Mouse (Mus musculus): ENCODE measurements at regions not wholly inside any gene's neighbourhood (a gene's known extent, or its start where the extent isn't known, plus 50 kb on each side); places are given as distances from the start of the nearest gene placed in this dataset.

- no peaks in the 10 kb centered on the region; the same call in none of the 2 replicates for H3K27me3 ChIP-seq (ENCODE audit: control insufficient read depth, insufficient read depth, low read length)
- H3K9me3 ChIP-seq (ENCODE audit: control insufficient read depth, low read length), result no peaks in the 10 kb centered on the region
- whole genome bisulfite sequencing, result under 1% methylated on average over 33 of the region's 35 CpGs
- peak; percentile 83 for DNase-seq (ENCODE audit: low spot score)
- H3K9ac ChIP-seq (ENCODE audit: low read length), result no peak overlapping the region
- H3K4me2 ChIP-seq (ENCODE audit: low read depth, low read length, severe bottlenecking), result peak overlapping the region; percentile 37
- no peaks in the 10 kb centered on the region for H3K36me3 ChIP-seq (ENCODE audit: control insufficient read depth, insufficient read depth, low read length)
- H3K4me3 ChIP-seq (ENCODE audit: low read depth, low read length), result peak overlapping the region; percentile 10; the same call in 1 of the 2 replicates
- peaks cover 13% of the 10 kb centered on the region for H3K4me1 ChIP-seq (replicated peaks; ENCODE audit: control insufficient read depth, insufficient read depth, low read length)
- H3K27ac ChIP-seq (ENCODE audit: low read depth, low read length), result no peak overlapping the region
- ATAC-seq (replicated peaks; ENCODE audit: low FRiP score), result peak; percentile 76
These were observed 71.9 kb upstream of the 1600014C23Rik start for GRCm38 (mm10) chr17:45805471-45806082.

- no peak for DNase-seq (ENCODE audit: low spot score)
- H3K27ac ChIP-seq (ENCODE audit: low read depth, low read length), result no peak overlapping the region
- no peak overlapping the region for H3K4me2 ChIP-seq (ENCODE audit: low read depth, low read length, severe bottlenecking)
- 91% methylated on average over 8 of the region's 8 CpGs for WGBS
- H3K36me3 ChIP-seq (ENCODE audit: control insufficient read depth, insufficient read depth, low read length), result no peaks in the 10 kb centered on the region
- no peak overlapping the region for H3K9ac ChIP-seq (ENCODE audit: low read length)
- peaks cover 13% of the 10 kb centered on the region for H3K4me1 ChIP-seq (replicated peaks; ENCODE audit: control insufficient read depth, insufficient read depth, low read length)
- no peaks in the 10 kb centered on the region; the same call in none of the 2 replicates for H3K27me3 ChIP-seq (ENCODE audit: control insufficient read depth, insufficient read depth, low read length)
- no peaks in the 10 kb centered on the region for H3K9me3 ChIP-seq (ENCODE audit: control insufficient read depth, low read length)
- no peak for ATAC-seq (replicated peaks; ENCODE audit: low FRiP score)
- no peak overlapping the region for H3K4me3 ChIP-seq (ENCODE audit: low read depth, low read length)
These were observed 69.7 kb upstream of the 1600014C23Rik start for GRCm38 (mm10) chr17:45803331-45803730.

GRCm38 (mm10) chr17:45802439-45802838 is 68.8 kb upstream of the 1600014C23Rik start:
- Histone ChIP-seq H3K27ac (ENCODE audit: low read depth, low read length) (no peak overlapping the region), H3K9me3 (ENCODE audit: control insufficient read depth, low read length) (no peaks in the 10 kb centered on the region), H3K36me3 (ENCODE audit: control insufficient read depth, insufficient read depth, low read length) (no peaks in the 10 kb centered on the region), H3K27me3 (ENCODE audit: control insufficient read depth, insufficient read depth, low read length) (no peaks in the 10 kb centered on the region; the same call in none of the 2 replicates), H3K9ac (ENCODE audit: low read length) (no peak overlapping the region), H3K4me3 (ENCODE audit: low read depth, low read length) (no peak overlapping the region), H3K4me2 (ENCODE audit: low read depth, low read length, severe bottlenecking) (no peak overlapping the region), H3K4me1 (replicated peaks; ENCODE audit: control insufficient read depth, insufficient read depth, low read length) (peaks cover 13% of the 10 kb centered on the region)
- WGBS, result 90% methylated on average over 8 of the region's 8 CpGs
- ATAC-seq (replicated peaks; ENCODE audit: low FRiP score) (no peak), DNase-seq (ENCODE audit: low spot score) (no peak)

- no peak overlapping the region for H3K4me3 ChIP-seq (ENCODE audit: low read depth, low read length)
- H3K27ac ChIP-seq (ENCODE audit: low read depth, low read length), result no peak overlapping the region
- H3K27me3 ChIP-seq (ENCODE audit: control insufficient read depth, insufficient read depth, low read length), result no peaks in the 10 kb centered on the region; the same call in none of the 2 replicates
- no peak for DNase-seq (ENCODE audit: low spot score)
- WGBS, result 86% methylated on average over 1 of the region's 1 CpGs
- no peaks in the 10 kb centered on the region for H3K9me3 ChIP-seq (ENCODE audit: control insufficient read depth, low read length)
- no peak for ATAC-seq (replicated peaks; ENCODE audit: low FRiP score)
- H3K4me2 ChIP-seq (ENCODE audit: low read depth, low read length, severe bottlenecking), result no peak overlapping the region
- H3K9ac ChIP-seq (ENCODE audit: low read length), result no peak overlapping the region
- no peaks in the 10 kb centered on the region for H3K36me3 ChIP-seq (ENCODE audit: control insufficient read depth, insufficient read depth, low read length)
- H3K4me1 ChIP-seq (replicated peaks; ENCODE audit: control insufficient read depth, insufficient read depth, low read length), result peaks cover under 1% of the 10 kb centered on the region; the same call in 1 of the 2 replicates
These were observed 66.1 kb upstream of the 1600014C23Rik start for GRCm38 (mm10) chr17:45799725-45800124.

GRCm38 (mm10) chr17:45798996-45799395 is 65.4 kb upstream of the 1600014C23Rik start:
- Histone ChIP-seq H3K9me3 (ENCODE audit: control insufficient read depth, low read length) (no peaks in the 10 kb centered on the region), H3K4me2 (ENCODE audit: low read depth, low read length, severe bottlenecking) (no peak overlapping the region), H3K4me1 (replicated peaks; ENCODE audit: control insufficient read depth, insufficient read depth, low read length) (no peaks in the 10 kb centered on the region; the same call in 1 of the 2 replicates), H3K9ac (ENCODE audit: low read length) (no peak overlapping the region), H3K4me3 (ENCODE audit: low read depth, low read length) (no peak overlapping the region), H3K27ac (ENCODE audit: low read depth, low read length) (no peak overlapping the region), H3K27me3 (ENCODE audit: control insufficient read depth, insufficient read depth, low read length) (no peaks in the 10 kb centered on the region), H3K36me3 (ENCODE audit: control insufficient read depth, insufficient read depth, low read length) (no peaks in the 10 kb centered on the region)
- WGBS, result 85% methylated on average over 11 of the region's 11 CpGs
- ATAC-seq (replicated peaks; ENCODE audit: low FRiP score) (no peak), DNase-seq (ENCODE audit: low spot score) (no peak)

- ATAC-seq (replicated peaks; ENCODE audit: low FRiP score) (no peak), DNase-seq (ENCODE audit: low spot score) (no peak)
- Histone ChIP-seq H3K36me3 (ENCODE audit: control insufficient read depth, insufficient read depth, low read length) (no peaks in the 10 kb centered on the region), H3K27ac (ENCODE audit: low read depth, low read length) (no peak overlapping the region), H3K4me2 (ENCODE audit: low read depth, low read length, severe bottlenecking) (no peak overlapping the region), H3K9me3 (ENCODE audit: control insufficient read depth, low read length) (no peaks in the 10 kb centered on the region), H3K4me1 (replicated peaks; ENCODE audit: control insufficient read depth, insufficient read depth, low read length) (no peaks in the 10 kb centered on the region), H3K4me3 (ENCODE audit: low read depth, low read length) (no peak overlapping the region), H3K27me3 (ENCODE audit: control insufficient read depth, insufficient read depth, low read length) (no peaks in the 10 kb centered on the region), H3K9ac (ENCODE audit: low read length) (no peak overlapping the region)
- 86% methylated on average over 8 of the region's 8 CpGs for WGBS
These were observed 64.8 kb upstream of the 1600014C23Rik start for GRCm38 (mm10) chr17:45798456-45798855.

- Histone ChIP-seq H3K4me3 (ENCODE audit: low read depth, low read length) (no peak overlapping the region), H3K4me1 (replicated peaks; ENCODE audit: control insufficient read depth, insufficient read depth, low read length) (no peaks in the 10 kb centered on the region), H3K4me2 (ENCODE audit: low read depth, low read length, severe bottlenecking) (no peak overlapping the region), H3K9me3 (ENCODE audit: control insufficient read depth, low read length) (no peaks in the 10 kb centered on the region), H3K27ac (ENCODE audit: low read depth, low read length) (no peak overlapping the region), H3K27me3 (ENCODE audit: control insufficient read depth, insufficient read depth, low read length) (no peaks in the 10 kb centered on the region), H3K36me3 (ENCODE audit: control insufficient read depth, insufficient read depth, low read length) (no peaks in the 10 kb centered on the region), H3K9ac (ENCODE audit: low read length) (no peak overlapping the region)
- DNase-seq (ENCODE audit: low spot score), result no peak
- no peak for ATAC-seq (replicated peaks; ENCODE audit: low FRiP score)
- WGBS, result 81% methylated on average over 6 of the region's 6 CpGs
These were observed 63.5 kb upstream of the 1600014C23Rik start for GRCm38 (mm10) chr17:45797121-45797520.

GRCm38 (mm10) chr17:45794926-45795325 is 61.3 kb upstream of the 1600014C23Rik start:
- H3K4me2 ChIP-seq (ENCODE audit: low read depth, low read length, severe bottlenecking), result no peak overlapping the region
- ATAC-seq (replicated peaks; ENCODE audit: low FRiP score) (no peak), DNase-seq (ENCODE audit: low spot score) (no peak)
- no peaks in the 10 kb centered on the region for H3K4me1 ChIP-seq (replicated peaks; ENCODE audit: control insufficient read depth, insufficient read depth, low read length)
- H3K27ac ChIP-seq (ENCODE audit: low read depth, low read length), result no peak overlapping the region
- no peak overlapping the region for H3K9ac ChIP-seq (ENCODE audit: low read length)
- no peaks in the 10 kb centered on the region for H3K36me3 ChIP-seq (ENCODE audit: control insufficient read depth, insufficient read depth, low read length)
- WGBS, result 80% methylated on average over 7 of the region's 7 CpGs
- no peaks in the 10 kb centered on the region for H3K9me3 ChIP-seq (ENCODE audit: control insufficient read depth, low read length)
- H3K27me3 ChIP-seq (ENCODE audit: control insufficient read depth, insufficient read depth, low read length), result no peaks in the 10 kb centered on the region
- H3K4me3 ChIP-seq (ENCODE audit: low read depth, low read length), result no peak overlapping the region

- DNase-seq (ENCODE audit: low spot score) (no peak), ATAC-seq (replicated peaks; ENCODE audit: low FRiP score) (no peak)
- WGBS, result 85% methylated on average over 8 of the region's 8 CpGs
- no peaks in the 10 kb centered on the region for H3K9me3 ChIP-seq (ENCODE audit: control insufficient read depth, low read length)
- H3K27me3 ChIP-seq (ENCODE audit: control insufficient read depth, insufficient read depth, low read length), result no peaks in the 10 kb centered on the region
- no peak overlapping the region for H3K9ac ChIP-seq (ENCODE audit: low read length)
- no peak overlapping the region for H3K4me2 ChIP-seq (ENCODE audit: low read depth, low read length, severe bottlenecking)
- H3K4me3 ChIP-seq (ENCODE audit: low read depth, low read length), result no peak overlapping the region
- no peaks in the 10 kb centered on the region for H3K36me3 ChIP-seq (ENCODE audit: control insufficient read depth, insufficient read depth, low read length)
- H3K27ac ChIP-seq (ENCODE audit: low read depth, low read length), result no peak overlapping the region
- H3K4me1 ChIP-seq (replicated peaks; ENCODE audit: control insufficient read depth, insufficient read depth, low read length), result no peaks in the 10 kb centered on the region
These were observed 57.4 kb upstream of the 1600014C23Rik start for GRCm38 (mm10) chr17:45790959-45791520.
